ENCODE assay signal across 11 mouse cellular contexts in genomic region chr7:65366153-65366552, GRCm38 (mm10).
A peak's percentile ranks its signal among the peaks of the same experiment; 100 is the strongest.
DNase-seq lines count a peak whose midpoint lies in the region.
"Had no signal": no experiment of that assay in that cellular context is flagged by ENCODE, and none has a peak within 500 bp of the region (broad histone marks: within the 10 kb centered on the region; RNA-seq: fewer than 3 reads in every experiment).

No protein-coding gene starts in this region.

- no peaks in the 10 kb centered on the region for H3K9me3 ChIP-seq in heart, embryonic 10.5 days
- H3K9me3 ChIP-seq: liver, embryonic 13.5 days had no signal

- intact Hi-C loops in heart, postnatal 10 days (cut with DNase I): no loop called here

- no peaks in the 10 kb centered on the region for H3K27me3 ChIP-seq in heart, embryonic 10.5 days (ENCODE audit: insufficient read depth, poor library complexity, severe bottlenecking)
- H3K27me3 ChIP-seq: megakaryocyte, embryonic 14.5 days had no signal

- H3K27ac ChIP-seq in heart, embryonic 10.5 days: no peak overlapping the region
- H3K27ac ChIP-seq: liver, embryonic 13.5 days had no signal

- H3K4me3 ChIP-seq in heart, embryonic 10.5 days: no peak overlapping the region
- H3K4me3 ChIP-seq: left cerebral cortex, adult 2 months; liver, embryonic 13.5 days; megakaryocyte, embryonic 14.5 days had no signal

- peak; percentile 74 for DNase-seq in heart, embryonic 10.5 days (ENCODE audit: low spot score)
- no peak for DNase-seq in heart, adult 9 months (ENCODE audit: low spot score in 2 of 2)
- peak; percentile 33 for DNase-seq in lung, postnatal 10 days
- no peak for DNase-seq in lung, postnatal 4 days
- DNase-seq in adipocyte (ENCODE audit: low spot score): peak; percentile 29
- DNase-seq in heart, postnatal 10 days: peak; percentile 56 to 64
- no peak for DNase-seq in layer of hippocampus, adult 18-20 months (ENCODE audit: low spot score in 2 of 2)
- DNase-seq: liver, embryonic 13.5 days; thymus, postnatal 14 days had no signal

- peaks cover 44% of the 10 kb centered on the region for H3K4me1 ChIP-seq in heart, embryonic 10.5 days

- WGBS in heart, embryonic 10.5 days: 13% methylated on average over 1 of the region's 1 CpGs

- peaks cover 2% of the 10 kb centered on the region; the same call in 1 of the 2 replicates for H3K36me3 ChIP-seq in heart, embryonic 10.5 days
- H3K36me3 ChIP-seq: liver, embryonic 13.5 days had no signal

Comparison
In these comparisons a context has a peak if more than half of its experiments do, and no peak if none do; other contexts are left out.
1. DNase-seq: peak in heart, embryonic 10.5 days (single experiment), lung, postnatal 10 days (single experiment), adipocyte (single experiment) and heart, postnatal 10 days (2 of 2); none in heart, adult 9 months (0 of 2), lung, postnatal 4 days (0 of 2) and layer of hippocampus, adult 18-20 months (0 of 2).